Mouse (Mus musculus): ENCODE measurements around the gene Cd151. TPM values are rescaled to one million over a fixed set of nuclear protein-coding genes. Genes with fewer than 3 reads are reported as not detected.

Cd151 gene
- polyA plus RNA-seq, 1 experiment from 2014 or later = 30.6 TPM

DNA sequence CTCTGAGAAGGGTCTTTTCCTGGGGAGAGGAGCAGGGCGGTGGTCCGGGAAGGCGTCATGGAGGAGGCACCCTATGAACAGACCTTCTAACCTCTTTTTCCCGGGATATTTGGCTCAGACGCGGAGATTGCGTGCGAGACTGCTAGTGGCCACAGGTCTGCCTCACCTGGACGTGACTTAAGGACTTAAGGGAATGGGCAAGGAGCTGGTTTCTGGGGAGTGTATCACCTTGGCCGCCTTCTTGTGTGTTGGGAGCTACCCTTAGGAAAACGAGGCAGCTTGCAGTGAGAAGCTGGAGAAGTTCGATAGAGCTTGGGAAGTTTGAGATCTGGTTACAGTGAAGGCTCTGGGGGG is 8.6 kb downstream of the Cd151 start:
- H3K36me3 ChIP-seq (ENCODE audit: control insufficient read depth, insufficient read depth, low read length) = 0 out of 2 replicates have a peak, but pooled peaks cover 2% of the 10 kb centered on the region
- ATAC-seq = 0 out of 2 replicates have a peak, but pooled peaks have one; percentile 1
- no peaks in the 10 kb centered on the region for H3K27me3 ChIP-seq (replicated peaks; ENCODE audit: control insufficient read depth, insufficient read depth, low read length)
- H3K4me2 ChIP-seq (ENCODE audit: low read depth, low read length) = peak overlapping the region; percentile 93
- H3K9ac ChIP-seq (ENCODE audit: low read depth, low read length) = peak overlapping the region; percentile 90
- H3K9me3 ChIP-seq (ENCODE audit: control insufficient read depth, low read length) = no peaks in the 10 kb centered on the region
- peaks cover 40% of the 10 kb centered on the region for H3K4me1 ChIP-seq (ENCODE audit: control insufficient read depth, insufficient read depth, low read length)
- H3K4me3 ChIP-seq (ENCODE audit: low read length) = peak overlapping the region; percentile 88
- H3K27ac ChIP-seq (ENCODE audit: low read length) = peak overlapping the region; percentile 97
- WGBS = 2% methylated on average over 12 of the region's 12 CpGs

GRCm38 (mm10) chr7:141476226-141476980 is 9.2 kb downstream of the Cd151 start:
- H3K4me1 ChIP-seq (ENCODE audit: control insufficient read depth, insufficient read depth, low read length) = peaks cover 46% of the 10 kb centered on the region

DNA sequence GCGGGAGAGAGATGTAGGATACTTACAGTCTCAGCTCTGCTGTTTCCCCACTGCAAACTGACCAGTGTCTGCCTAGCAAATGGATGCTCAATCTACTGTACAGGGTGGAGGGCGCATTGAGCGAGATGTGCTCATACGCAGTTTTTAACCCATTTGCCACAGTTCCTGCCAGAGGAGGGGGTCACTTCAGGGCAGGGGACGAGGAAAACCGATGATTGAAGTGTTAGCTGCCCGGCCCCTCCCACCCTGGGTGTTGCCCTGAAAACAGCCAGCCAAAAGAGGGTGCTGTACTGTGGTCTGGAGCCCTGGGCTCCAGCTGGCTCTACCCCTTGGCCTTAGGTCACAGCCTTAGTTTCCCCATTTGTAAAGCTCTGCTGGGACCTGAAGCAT is 9.8 kb downstream of the Cd151 start:
- Histone ChIP-seq H3K9ac (ENCODE audit: low read depth, low read length) (peak overlapping the region; percentile 61), H3K27me3 (replicated peaks; ENCODE audit: control insufficient read depth, insufficient read depth, low read length) (peaks cover 8% of the 10 kb centered on the region; the same call in 1 of the 2 replicates), H3K27ac (ENCODE audit: low read length) (peak overlapping the region; percentile 97), H3K36me3 (ENCODE audit: control insufficient read depth, insufficient read depth, low read length) (no peaks in the 10 kb centered on the region), H3K4me3 (ENCODE audit: low read length) (peak overlapping the region; percentile 88), H3K9me3 (ENCODE audit: control insufficient read depth, low read length) (no peaks in the 10 kb centered on the region), H3K4me1 (ENCODE audit: control insufficient read depth, insufficient read depth, low read length) (peaks cover 51% of the 10 kb centered on the region), H3K4me2 (ENCODE audit: low read depth, low read length) (peak overlapping the region; percentile 93)
- ATAC-seq = no peak
- WGBS = 24% methylated on average over 7 of the region's 7 CpGs

More at GRCm38 (mm10) chr7:141476226-141476980, 9.2 kb downstream of the Cd151 start:
- peaks cover 4% of the 10 kb centered on the region; the same call in 1 of the 2 replicates for H3K27me3 ChIP-seq (replicated peaks; ENCODE audit: control insufficient read depth, insufficient read depth, low read length)
- WGBS = 1% methylated on average over 17 of the region's 17 CpGs
- peak; percentile 70 for ATAC-seq
- H3K9me3 ChIP-seq (ENCODE audit: control insufficient read depth, low read length) = no peaks in the 10 kb centered on the region
- peak overlapping the region; percentile 97 for H3K27ac ChIP-seq (ENCODE audit: low read length)
- H3K9ac ChIP-seq (ENCODE audit: low read depth, low read length) = peak overlapping the region; percentile 90
- H3K36me3 ChIP-seq (ENCODE audit: control insufficient read depth, insufficient read depth, low read length) = no peaks in the 10 kb centered on the region
- peak overlapping the region; percentile 88 for H3K4me3 ChIP-seq (ENCODE audit: low read length)
- peak overlapping the region; percentile 93 for H3K4me2 ChIP-seq (ENCODE audit: low read depth, low read length)

- H3K36me3 ChIP-seq (ENCODE audit: control insufficient read depth, insufficient read depth, low read length) = no peaks in the 10 kb centered on the region
- peaks cover 16% of the 10 kb centered on the region; the same call in 1 of the 2 replicates for H3K27me3 ChIP-seq (replicated peaks; ENCODE audit: control insufficient read depth, insufficient read depth, low read length)
- WGBS = 36% methylated on average over 4 of the region's 4 CpGs
- peak overlapping the region; percentile 97 for H3K27ac ChIP-seq (ENCODE audit: low read length)
- peak overlapping the region; percentile 88; the same call in 1 of the 2 replicates for H3K4me3 ChIP-seq (ENCODE audit: low read length)
- peak overlapping the region; percentile 61 for H3K9ac ChIP-seq (ENCODE audit: low read depth, low read length)
- no peak for ATAC-seq
- H3K4me1 ChIP-seq (ENCODE audit: control insufficient read depth, insufficient read depth, low read length) = peaks cover 59% of the 10 kb centered on the region
- no peaks in the 10 kb centered on the region for H3K9me3 ChIP-seq (ENCODE audit: control insufficient read depth, low read length)
- peak overlapping the region; percentile 93 for H3K4me2 ChIP-seq (ENCODE audit: low read depth, low read length)
These were observed 10.5 kb downstream of the Cd151 start for GRCm38 (mm10) chr7:141477578-141478269.

- no peaks in the 10 kb centered on the region for H3K36me3 ChIP-seq (ENCODE audit: control insufficient read depth, insufficient read depth, low read length)
- peak overlapping the region; percentile 61; the same call in 1 of the 2 replicates for H3K9ac ChIP-seq (ENCODE audit: low read depth, low read length)
These were observed 11.1 kb downstream of the Cd151 start for GRCm38 (mm10) chr7:141478270-141478748.

GRCm38 (mm10) chr7:141480842-141481497 is 13.8 kb downstream of the Cd151 start:
- no peaks in the 10 kb centered on the region for H3K9me3 ChIP-seq (ENCODE audit: control insufficient read depth, low read length)
- peak overlapping the region; percentile 55 for H3K4me3 ChIP-seq (ENCODE audit: low read length)
- peaks cover 45% of the 10 kb centered on the region for H3K4me1 ChIP-seq (ENCODE audit: control insufficient read depth, insufficient read depth, low read length)
- H3K27me3 ChIP-seq (replicated peaks; ENCODE audit: control insufficient read depth, insufficient read depth, low read length) = peaks cover 18% of the 10 kb centered on the region; the same call in 1 of the 2 replicates
- peak; percentile 38 for ATAC-seq
- H3K9ac ChIP-seq (ENCODE audit: low read depth, low read length) = 0 out of 2 replicates have a peak overlapping the region, but pooled peaks have one; percentile 19
- peak overlapping the region; percentile 97 for H3K4me2 ChIP-seq (ENCODE audit: low read depth, low read length)
- WGBS = 9% methylated on average over 10 of the region's 10 CpGs
- H3K27ac ChIP-seq (ENCODE audit: low read length) = no peak overlapping the region
- H3K36me3 ChIP-seq (ENCODE audit: control insufficient read depth, insufficient read depth, low read length) = no peaks in the 10 kb centered on the region

More at GRCm38 (mm10) chr7:141478270-141478748, 11.1 kb downstream of the Cd151 start:
- WGBS = 55% methylated on average over 5 of the region's 5 CpGs
- peaks cover 18% of the 10 kb centered on the region; the same call in 1 of the 2 replicates for H3K27me3 ChIP-seq (replicated peaks; ENCODE audit: control insufficient read depth, insufficient read depth, low read length)
- H3K27ac ChIP-seq (ENCODE audit: low read length) = peak overlapping the region; percentile 97
- H3K4me1 ChIP-seq (ENCODE audit: control insufficient read depth, insufficient read depth, low read length) = peaks cover 59% of the 10 kb centered on the region
- no peak overlapping the region for H3K4me3 ChIP-seq (ENCODE audit: low read length)
- H3K9me3 ChIP-seq (ENCODE audit: control insufficient read depth, low read length) = no peaks in the 10 kb centered on the region
- H3K4me2 ChIP-seq (ENCODE audit: low read depth, low read length) = 0 out of 2 replicates have a peak overlapping the region, but pooled peaks have one; percentile 1
- ATAC-seq = no peak

DNA sequence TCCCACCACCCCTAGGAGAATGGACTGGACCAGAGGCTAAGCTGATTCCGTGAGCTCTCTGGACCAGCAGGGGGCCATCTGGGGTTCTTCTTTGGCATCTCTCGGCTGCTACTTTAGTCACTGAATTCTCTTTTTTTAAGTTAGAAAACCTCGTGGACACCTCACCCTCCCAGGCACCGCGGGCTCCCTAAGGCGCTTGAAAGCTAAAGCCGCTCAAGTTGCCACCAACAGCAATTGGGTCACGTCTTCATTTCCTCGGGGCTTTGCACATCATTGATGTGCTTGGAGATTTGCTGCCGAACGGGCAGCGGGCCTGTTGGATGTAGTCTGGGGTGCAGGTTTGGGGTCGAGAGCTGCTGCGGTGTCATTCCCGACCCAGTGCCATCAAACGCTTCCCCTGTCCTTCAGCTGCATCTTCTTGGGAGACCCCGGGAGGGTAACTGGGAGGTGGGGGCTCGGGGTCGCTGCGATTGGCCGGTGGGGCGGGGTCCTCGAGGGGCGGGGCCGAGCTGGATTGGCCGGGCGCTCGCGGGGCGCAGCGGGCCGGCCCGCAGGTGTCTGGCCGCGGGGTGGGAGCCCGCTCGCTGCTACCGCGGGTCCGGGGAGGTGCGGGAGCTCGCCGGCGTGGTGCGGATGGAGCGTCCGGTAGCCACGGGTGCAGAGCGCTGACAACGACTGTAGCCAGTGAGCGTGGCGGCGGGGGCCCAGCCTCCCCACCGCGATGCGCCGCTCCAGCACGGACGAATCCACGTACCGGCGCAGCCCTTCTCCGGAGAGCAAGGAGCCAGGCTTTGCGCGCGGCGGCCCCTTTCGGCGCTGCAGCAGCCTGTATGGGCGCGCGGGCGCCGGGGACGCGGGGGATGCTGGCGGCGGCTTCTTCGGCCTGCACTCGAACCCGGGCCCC is 14.6 kb downstream of the Cd151 start:
- no peaks in the 10 kb centered on the region for H3K36me3 ChIP-seq (ENCODE audit: control insufficient read depth, insufficient read depth, low read length)
- H3K27me3 ChIP-seq (replicated peaks; ENCODE audit: control insufficient read depth, insufficient read depth, low read length) = peaks cover 18% of the 10 kb centered on the region; the same call in 1 of the 2 replicates
- H3K9me3 ChIP-seq (ENCODE audit: control insufficient read depth, low read length) = no peaks in the 10 kb centered on the region
- H3K4me3 ChIP-seq (ENCODE audit: low read length) = peak overlapping the region; percentile 55
- no peak overlapping the region for H3K27ac ChIP-seq (ENCODE audit: low read length)
- peak overlapping the region; percentile 63 for H3K9ac ChIP-seq (ENCODE audit: low read depth, low read length)
- ATAC-seq = no peak; the same call in 1 of the 2 replicates
- H3K4me1 ChIP-seq (ENCODE audit: control insufficient read depth, insufficient read depth, low read length) = peaks cover 38% of the 10 kb centered on the region
- 1% methylated on average over 80 of the region's 81 CpGs for WGBS
- peak overlapping the region; percentile 97 for H3K4me2 ChIP-seq (ENCODE audit: low read depth, low read length)

- no peaks in the 10 kb centered on the region for H3K36me3 ChIP-seq (ENCODE audit: control insufficient read depth, insufficient read depth, low read length)
- peaks cover 30% of the 10 kb centered on the region for H3K4me1 ChIP-seq (ENCODE audit: control insufficient read depth, insufficient read depth, low read length)
- peak overlapping the region; percentile 97 for H3K4me2 ChIP-seq (ENCODE audit: low read depth, low read length)
- peaks cover 18% of the 10 kb centered on the region; the same call in 1 of the 2 replicates for H3K27me3 ChIP-seq (replicated peaks; ENCODE audit: control insufficient read depth, insufficient read depth, low read length)
- no peaks in the 10 kb centered on the region for H3K9me3 ChIP-seq (ENCODE audit: control insufficient read depth, low read length)
- H3K4me3 ChIP-seq (ENCODE audit: low read length) = peak overlapping the region; percentile 55
- H3K27ac ChIP-seq (ENCODE audit: low read length) = no peak overlapping the region
- H3K9ac ChIP-seq (ENCODE audit: low read depth, low read length) = peak overlapping the region; percentile 63
- WGBS = 10% methylated on average over 11 of the region's 11 CpGs
- no peak for ATAC-seq
These were observed 15.4 kb downstream of the Cd151 start for GRCm38 (mm10) chr7:141482531-141483024.
